Mouse (Mus musculus) neural tube, embryonic 13.5 days (tissue): ENCODE data around the gene Unc119. TPM values are rescaled to one million over a fixed set of nuclear protein-coding genes. Genes with fewer than 3 reads are reported as not detected.
A peak's percentile ranks its signal among the peaks of the same experiment; 100 is the strongest.

Source experiments
- ATAC-seq: fragments of 200-750 bp; cut with Nextera tagmentation; 2 replicates; pipeline ENCODE4 v1.8.0; 2017; ENCODE audit warnings: low read depth, mild to moderate bottlenecking, moderate TSS enrichment, moderate library complexity
- H3K27ac ChIP-seq: fragments of 300-500 bp; sonication (generic); replicated peaks from 2 replicates; pipeline ENCODE4 v1.5.1; 2015; ENCODE audit warnings: moderate library complexity, mild to moderate bottlenecking, inconsistent platforms
- H3K27me3 ChIP-seq: fragments of 300-500 bp; sonication (generic); 2 replicates; pipeline ENCODE4 v1.6.1; 2015; ENCODE audit warnings: mild to moderate bottlenecking, inconsistent platforms
- H3K36me3 ChIP-seq: fragments of 300-500 bp; sonication (generic); 2 replicates; pipeline ENCODE4 v1.6.1; 2015; ENCODE audit warnings: mild to moderate bottlenecking, inconsistent platforms
- H3K4me1 ChIP-seq: fragments of 300-500 bp; sonication (generic); replicated peaks from 2 replicates; pipeline ENCODE4 v1.6.1; 2015; ENCODE audit warnings: inconsistent platforms
- H3K4me2 ChIP-seq: fragments of 300-500 bp; sonication (generic); 2 replicates; pipeline ENCODE4 v1.6.1; 2015; ENCODE audit warnings: inconsistent platforms, mild to moderate bottlenecking, moderate library complexity
- H3K4me3 ChIP-seq: fragments of 300-500 bp; sonication (generic); 2 replicates; pipeline ENCODE4 v1.5.1; 2015; ENCODE audit warnings: mild to moderate bottlenecking, inconsistent platforms
- H3K9ac ChIP-seq: fragments of 300-500 bp; sonication (generic); 2 replicates; pipeline ENCODE4 v1.6.1; 2015; ENCODE audit warnings: moderate library complexity, mild to moderate bottlenecking, inconsistent platforms
- H3K9me3 ChIP-seq: fragments of 300-500 bp; sonication (generic); 2 replicates; pipeline ENCODE4 v1.6.1; 2016; ENCODE audit warnings: inconsistent platforms
- WGBS: fragments of 180-500 bp; shearing (Covaris S2); methylation state at CpG from one replicate; pipeline ENCODE4 v1.1.7; 2015; 5-methylcytosine and 5-hydroxymethylcytosine counted together
- polyA plus RNA-seq: library from polyadenylated mRNA; unstranded; fragments of >200 nt; fragmentation: Nextera tagmentation; extraction: Ambion mirVana; gene quantifications from 2 replicates; pipeline ENCODE4 v1.2.1, GENCODE M21; 2015

Unc119 gene
- 80.0 and 81.9 TPM in 2 replicates for polyA plus RNA-seq

- peak within 1 kb of the TSS; percentile 92 for H3K4me3 ChIP-seq
- 2% methylated on average over 54 of the region's 66 CpGs for WGBS
- peaks cover 41% of the 10 kb centered on the region for H3K4me1 ChIP-seq
- peak within 1 kb of the TSS; percentile 91 for H3K27ac ChIP-seq
- H3K27me3 ChIP-seq = no peaks in the 10 kb centered on the region
- H3K4me2 ChIP-seq = peak within 1 kb of the TSS; percentile 83
- peak; percentile 82 for ATAC-seq
- H3K36me3 ChIP-seq = peaks cover 33% of the 10 kb centered on the region
- H3K9ac ChIP-seq = peak within 1 kb of the TSS; percentile 97
- no peaks in the 10 kb centered on the region for H3K9me3 ChIP-seq
Observed at GRCm38 (mm10) chr11:78343381-78344327, at the start of gene Unc119. Gene Unc119 (plus strand): TSS chr11:78343482.

- Histone ChIP-seq H3K27ac (no peak overlapping the region), H3K9ac (no peak overlapping the region), H3K36me3 (peaks cover 42% of the 10 kb centered on the region), H3K9me3 (no peaks in the 10 kb centered on the region), H3K4me1 (no peaks in the 10 kb centered on the region), H3K27me3 (no peaks in the 10 kb centered on the region), H3K4me3 (no peak overlapping the region), H3K4me2 (no peak overlapping the region)
- 96% methylated on average over 6 of the region's 6 CpGs for WGBS
- ATAC-seq = no peak
Observed at GRCm38 (mm10) chr11:78294585-78294984, 48.7 kb upstream of the Unc119 start.

GRCm38 (mm10) chr11:78300917-78301316 lies 42.4 kb upstream of the Unc119 start:
- H3K9ac ChIP-seq = peak overlapping the region; percentile 67
- 0 out of 2 replicates have a peak, but pooled peaks have one; percentile 54 for ATAC-seq
- no peaks in the 10 kb centered on the region for H3K9me3 ChIP-seq
- no peaks in the 10 kb centered on the region for H3K27me3 ChIP-seq
- H3K4me1 ChIP-seq = peaks cover 14% of the 10 kb centered on the region
- H3K36me3 ChIP-seq = no peaks in the 10 kb centered on the region
- peak overlapping the region; percentile 68 for H3K27ac ChIP-seq
- WGBS = 66% methylated on average over 7 of the region's 7 CpGs
- peak overlapping the region; percentile 99 for H3K4me2 ChIP-seq
- H3K4me3 ChIP-seq = peak overlapping the region; percentile 64

DNA sequence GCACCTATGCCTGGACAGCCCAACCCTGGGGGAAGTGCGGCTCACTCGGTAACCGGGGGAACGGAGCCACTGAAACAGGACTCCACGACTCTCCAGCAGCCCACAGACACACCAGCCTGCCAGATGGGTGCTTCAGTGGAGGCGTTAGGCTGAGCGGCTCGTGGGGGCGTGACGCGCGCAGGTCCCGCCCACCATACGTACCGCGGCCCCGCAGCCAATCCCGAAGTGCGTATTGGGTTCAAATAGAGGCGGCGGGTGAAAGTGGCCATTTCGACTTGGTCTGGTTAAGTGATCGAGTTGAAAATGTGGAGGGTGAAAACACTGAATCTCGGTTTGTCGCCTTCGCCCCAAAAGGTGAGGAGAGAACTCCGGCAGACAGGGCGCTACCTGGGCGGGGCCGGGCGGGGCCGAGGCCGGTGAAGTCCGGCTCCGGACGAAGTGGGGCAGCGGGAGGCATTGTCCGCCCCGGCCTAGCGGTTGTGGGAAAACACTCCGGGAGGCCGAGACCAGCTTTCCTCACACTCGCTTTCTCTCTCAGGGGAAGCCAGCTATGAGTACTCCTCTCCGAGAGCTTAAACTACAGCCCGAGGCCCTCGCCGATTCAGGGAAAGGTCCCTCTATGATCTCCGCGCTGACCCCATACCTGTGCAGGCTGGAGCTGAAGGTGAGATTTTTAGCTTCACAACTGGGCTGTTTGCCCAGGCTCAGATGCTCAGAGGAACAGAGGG lies 41.8 kb upstream of the Unc119 start, which contains the start of gene Spag5:
TSS of gene Spag5 (plus strand) at position 173 of the 728 bp plus-strand sequence.
- H3K36me3 ChIP-seq = no peaks in the 10 kb centered on the region
- peak; percentile 100 for ATAC-seq
- no peaks in the 10 kb centered on the region for H3K9me3 ChIP-seq
- 0% methylated on average over 48 of the region's 49 CpGs for WGBS
- peak within 1 kb of the TSS; percentile 67 for H3K9ac ChIP-seq
- H3K27me3 ChIP-seq = no peaks in the 10 kb centered on the region
- H3K27ac ChIP-seq = peak within 1 kb of the TSS; percentile 68
- peaks cover 14% of the 10 kb centered on the region for H3K4me1 ChIP-seq
- H3K4me3 ChIP-seq = peak within 1 kb of the TSS; percentile 64
- H3K4me2 ChIP-seq = peak within 1 kb of the TSS; percentile 99

DNA sequence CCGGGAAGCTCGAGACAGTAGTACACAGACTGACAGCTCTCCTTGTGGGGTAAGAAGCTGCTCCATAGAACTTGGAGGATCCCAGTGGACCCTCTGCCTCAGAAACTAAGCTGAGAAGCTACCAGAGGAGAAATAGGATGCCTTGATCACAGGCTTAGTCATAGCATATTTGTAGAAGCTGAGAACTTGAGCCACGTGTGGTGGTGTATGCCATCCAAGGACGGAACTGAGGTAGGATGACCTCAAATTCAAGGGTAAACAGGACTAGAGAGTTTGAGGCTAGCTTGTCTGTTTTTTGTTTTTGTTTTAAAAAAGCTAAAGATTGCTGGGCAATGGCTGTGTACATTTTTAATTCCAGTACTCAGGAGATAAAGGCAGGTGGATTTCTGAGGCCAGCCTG lies 38.0 kb upstream of the Unc119 start:
- WGBS = 90% methylated on average over 4 of the region's 4 CpGs
- no peak overlapping the region for H3K27ac ChIP-seq
- ATAC-seq = no peak

GRCm38 (mm10) chr11:78310861-78311511 lies 32.3 kb upstream of the Unc119 start:
- H3K9ac ChIP-seq = no peak overlapping the region

More for the DNA sequence above, 38.0 kb upstream of the Unc119 start:
- Histone ChIP-seq H3K36me3 (no peaks in the 10 kb centered on the region), H3K27me3 (no peaks in the 10 kb centered on the region), H3K4me1 (peaks cover 14% of the 10 kb centered on the region), H3K9me3 (no peaks in the 10 kb centered on the region), H3K4me3 (no peak overlapping the region), H3K4me2 (no peak overlapping the region), H3K9ac (no peak overlapping the region)

GRCm38 (mm10) chr11:78313662-78314061 lies 29.6 kb upstream of the Unc119 start:
- Histone ChIP-seq H3K4me2 (no peak overlapping the region), H3K4me3 (no peak overlapping the region), H3K9ac (no peak overlapping the region), H3K27me3 (no peaks in the 10 kb centered on the region), H3K27ac (no peak overlapping the region), H3K36me3 (peaks cover 33% of the 10 kb centered on the region; the same call in 1 of the 2 replicates), H3K9me3 (no peaks in the 10 kb centered on the region), H3K4me1 (no peaks in the 10 kb centered on the region)
- no peak for ATAC-seq
- 97% methylated on average over 2 of the region's 2 CpGs for WGBS

More at GRCm38 (mm10) chr11:78310861-78311511, 32.3 kb upstream of the Unc119 start:
- Histone ChIP-seq H3K4me1 (no peaks in the 10 kb centered on the region), H3K36me3 (peaks cover 19% of the 10 kb centered on the region; the same call in 1 of the 2 replicates), H3K27ac (no peak overlapping the region), H3K9me3 (no peaks in the 10 kb centered on the region), H3K4me2 (no peak overlapping the region), H3K27me3 (no peaks in the 10 kb centered on the region), H3K4me3 (no peak overlapping the region)
- no peak for ATAC-seq
- WGBS = 79% methylated on average over 8 of the region's 8 CpGs

GRCm38 (mm10) chr11:78318411-78318810 lies 24.9 kb upstream of the Unc119 start:
- no peak overlapping the region for H3K27ac ChIP-seq
- peaks cover 18% of the 10 kb centered on the region for H3K4me1 ChIP-seq
- H3K9me3 ChIP-seq = no peaks in the 10 kb centered on the region
- ATAC-seq = no peak
- no peak overlapping the region for H3K9ac ChIP-seq
- no peaks in the 10 kb centered on the region for H3K27me3 ChIP-seq
- no peak overlapping the region for H3K4me2 ChIP-seq
- H3K4me3 ChIP-seq = no peak overlapping the region
- peaks cover 28% of the 10 kb centered on the region; the same call in 1 of the 2 replicates for H3K36me3 ChIP-seq
- 85% methylated on average over 2 of the region's 2 CpGs for WGBS

DNA sequence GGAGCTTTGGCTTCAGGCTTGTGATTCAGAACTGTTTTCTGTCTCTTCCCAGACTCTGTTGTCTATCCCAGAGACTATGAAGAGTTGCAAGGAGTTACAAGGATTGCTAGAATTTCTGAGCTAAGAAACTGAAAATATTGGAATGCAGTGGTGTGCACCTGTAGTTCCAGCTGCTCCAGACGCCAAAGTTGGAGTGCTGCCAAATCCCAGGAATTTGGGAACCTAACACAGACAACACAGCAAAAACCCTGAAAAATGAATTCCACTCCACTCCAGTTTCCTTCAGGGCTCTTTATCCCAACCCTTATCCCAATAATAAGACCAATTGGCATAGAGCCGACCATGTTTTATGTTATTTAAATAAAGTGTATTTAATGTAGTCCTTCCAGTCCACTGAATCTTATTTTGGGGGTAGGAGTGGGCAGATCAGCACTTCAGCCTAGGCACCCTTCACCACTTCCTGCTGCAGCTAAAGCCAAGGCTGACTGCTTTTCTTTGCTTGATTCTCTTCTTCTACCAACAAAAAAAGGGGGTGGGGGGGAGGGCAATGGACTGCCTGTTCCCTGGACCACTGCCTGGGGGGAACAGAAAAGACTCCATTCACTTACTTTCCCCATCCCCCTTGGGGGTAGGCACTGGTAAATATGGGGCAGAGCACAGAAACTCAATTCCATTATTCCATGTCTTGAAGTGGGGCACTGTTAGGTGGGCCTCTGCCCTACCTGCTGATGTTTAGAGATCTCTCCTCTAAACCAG lies 21.0 kb upstream of the Unc119 start:
- H3K27me3 ChIP-seq = no peaks in the 10 kb centered on the region
- ATAC-seq = peak; percentile 57
- H3K27ac ChIP-seq = peak overlapping the region; percentile 80
- no peaks in the 10 kb centered on the region for H3K9me3 ChIP-seq
- H3K9ac ChIP-seq = 0 out of 2 replicates have a peak overlapping the region, but pooled peaks have one; percentile 55
- peak overlapping the region; percentile 30 for H3K4me3 ChIP-seq
- 61% methylated on average over 2 of the region's 2 CpGs for whole genome bisulfite sequencing
- peaks cover 35% of the 10 kb centered on the region for H3K4me1 ChIP-seq
- H3K4me2 ChIP-seq = peak overlapping the region; percentile 50
- peaks cover 16% of the 10 kb centered on the region; the same call in 1 of the 2 replicates for H3K36me3 ChIP-seq

- peak; percentile 90 for ATAC-seq
- Histone ChIP-seq H3K4me2 (peak within 1 kb of the TSS; percentile 50), H3K27ac (peak within 1 kb of the TSS; percentile 80), H3K4me3 (peak within 1 kb of the TSS; percentile 30), H3K4me1 (peaks cover 35% of the 10 kb centered on the region), H3K9ac (peak within 1 kb of the TSS; percentile 55; the same call in 1 of the 2 replicates), H3K9me3 (no peaks in the 10 kb centered on the region), H3K36me3 (peaks cover 10% of the 10 kb centered on the region; the same call in 1 of the 2 replicates), H3K27me3 (no peaks in the 10 kb centered on the region)
- WGBS = 8% methylated on average over 15 of the region's 15 CpGs
Observed at GRCm38 (mm10) chr11:78322860-78323259, 20.4 kb upstream of the Unc119 start, which contains the start of gene Aldoc. Gene Aldoc (plus strand): TSS chr11:78322968.
